Mouse (Mus musculus) myocyte (in vitro differentiated cells): ENCODE measurements at regions not wholly inside any gene's neighbourhood (a gene's known extent, or its start where the extent isn't known, plus 50 kb on each side); places are given as distances from the start of the nearest gene placed in this dataset.

Experiments
- CEBPB ChIP-seq: IDR thresholded peaks from 2 replicates; pipeline ENCODE4 v1.6.1; 2011; ENCODE audit warnings: mild to moderate bottlenecking, moderate library complexity; ENCODE audit not compliant: poor library complexity, insufficient read depth, severe bottlenecking
- MAX ChIP-seq: IDR thresholded peaks from one replicate; pipeline ENCODE4 v1.6.1; 2011; ENCODE audit warnings: low read depth, mild to moderate bottlenecking, control low read depth
- POLR2A ChIP-seq: IDR thresholded peaks from one replicate; pipeline ENCODE4 v1.6.1; 2011; ENCODE audit warnings: low read depth, mild to moderate bottlenecking, control low read depth, moderate library complexity; ENCODE audit not compliant: insufficient read length
- TCF12 ChIP-seq: IDR thresholded peaks from one replicate; pipeline ENCODE4 v1.6.1; 2011; ENCODE audit warnings: mild to moderate bottlenecking, control low read depth; ENCODE audit not compliant: poor library complexity, insufficient read depth, severe bottlenecking

DNA sequence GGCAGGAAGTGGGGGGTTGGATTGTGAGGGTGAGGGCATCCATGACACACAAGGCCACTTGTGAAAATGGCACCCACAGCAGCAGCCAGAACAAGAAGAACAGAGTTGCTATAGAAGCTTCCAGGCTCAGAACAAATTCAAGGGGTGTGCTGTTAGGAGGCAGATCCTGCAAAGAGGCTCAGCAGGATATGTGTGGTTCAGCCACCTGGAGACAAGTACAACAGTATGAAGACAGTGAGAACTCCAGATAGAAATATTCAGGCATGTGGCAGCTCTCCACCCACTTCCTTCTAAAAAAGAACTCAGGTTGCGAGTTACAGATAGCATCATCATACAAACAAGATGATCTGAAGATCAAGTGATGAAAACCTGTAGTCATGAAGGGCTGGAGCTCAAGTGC lies 544.9 kb upstream of the Tnp1 start:
- TF ChIP-seq MAX, result no peak
- no peak for TF ChIP-seq POLR2A
- no peak for TF ChIP-seq TCF12
- TF ChIP-seq CEBPB, result no peak
